Mouse (Mus musculus): Measurements from ENCODE around the gene Ucp2.

Gene Ucp2

DNA sequence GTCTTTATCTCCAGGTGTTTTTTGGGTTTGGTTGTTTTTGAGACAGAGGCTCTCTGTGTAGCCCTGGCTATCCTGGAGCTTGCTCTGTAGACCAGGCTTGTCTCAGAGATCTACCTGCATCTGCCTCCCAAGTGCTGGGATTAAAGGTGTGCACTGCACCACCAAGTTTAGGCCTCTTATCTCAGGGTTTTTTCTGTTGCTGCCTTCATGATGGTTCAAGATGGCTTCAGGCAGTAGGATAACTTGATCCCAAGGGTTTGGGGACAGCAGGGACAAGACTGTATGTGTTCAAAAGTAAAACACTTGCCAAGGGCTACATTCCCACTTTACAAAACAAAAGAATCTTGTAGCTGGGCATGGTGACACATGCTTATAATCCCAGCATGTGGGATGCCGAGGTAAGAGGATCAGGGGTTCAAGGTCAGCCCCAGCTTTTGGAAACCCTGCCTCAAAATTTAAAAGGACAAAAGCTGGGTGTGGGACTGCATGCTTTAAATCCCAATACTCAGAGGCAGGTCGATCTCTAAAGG is 8.8 kb downstream of the Ucp2 start:
- in situ Hi-C loops (cut with MboI; ENCODE audit: low sequenced_read_pairs), result no loop called here

DNA sequence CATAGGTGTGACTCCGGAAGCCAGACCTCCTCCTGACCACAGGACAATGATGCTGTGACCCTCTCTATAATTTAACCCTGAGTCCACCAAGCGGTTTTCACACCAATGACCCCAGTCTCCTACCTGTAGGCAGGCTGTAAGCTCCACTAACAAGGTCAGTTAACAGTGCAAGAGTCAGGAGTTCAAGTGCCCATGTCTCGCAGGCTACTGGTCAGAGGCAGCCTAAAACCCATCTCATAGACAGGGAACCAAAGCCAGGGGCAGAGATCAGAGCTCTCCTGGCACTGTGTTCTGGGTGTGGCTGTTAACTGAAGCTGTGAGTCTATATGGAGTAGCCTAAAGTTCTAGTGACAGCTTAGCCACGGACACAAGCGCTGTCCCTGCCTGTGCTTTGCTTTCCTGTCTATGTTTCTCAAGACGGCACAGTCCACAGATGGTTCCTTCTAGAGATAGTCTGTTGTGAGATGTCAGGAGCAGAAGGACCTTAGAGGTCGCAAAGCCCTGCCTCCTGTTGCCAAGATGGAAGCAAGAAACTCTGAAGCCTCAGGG is 9.3 kb downstream of the Ucp2 start:
- in situ Hi-C loops (cut with MboI; ENCODE audit: low sequenced_read_pairs), result no loop called here

GRCm38 (mm10) chr7:100503076-100503475 is 9.9 kb downstream of the Ucp2 start:
- in situ Hi-C loops (cut with MboI; ENCODE audit: low sequenced_read_pairs), result no loop called here

GRCm38 (mm10) chr7:100504740-100505487 is 11.8 kb downstream of the Ucp2 start:
- in situ Hi-C loops (cut with MboI; ENCODE audit: low sequenced_read_pairs), result no loop called here

GRCm38 (mm10) chr7:100506494-100506893 is 13.4 kb downstream of the Ucp2 start:
- in situ Hi-C loops (cut with MboI; ENCODE audit: low sequenced_read_pairs), result no loop called here

GRCm38 (mm10) chr7:100508670-100509069 is 15.5 kb downstream of the Ucp2 start:
- in situ Hi-C loops (cut with MboI; ENCODE audit: low sequenced_read_pairs), result no loop called here

- in situ Hi-C loops (cut with MboI; ENCODE audit: low sequenced_read_pairs), result no loop called here
Measured at GRCm38 (mm10) chr7:100511602-100512001, 18.5 kb downstream of the Ucp2 start.

DNA sequence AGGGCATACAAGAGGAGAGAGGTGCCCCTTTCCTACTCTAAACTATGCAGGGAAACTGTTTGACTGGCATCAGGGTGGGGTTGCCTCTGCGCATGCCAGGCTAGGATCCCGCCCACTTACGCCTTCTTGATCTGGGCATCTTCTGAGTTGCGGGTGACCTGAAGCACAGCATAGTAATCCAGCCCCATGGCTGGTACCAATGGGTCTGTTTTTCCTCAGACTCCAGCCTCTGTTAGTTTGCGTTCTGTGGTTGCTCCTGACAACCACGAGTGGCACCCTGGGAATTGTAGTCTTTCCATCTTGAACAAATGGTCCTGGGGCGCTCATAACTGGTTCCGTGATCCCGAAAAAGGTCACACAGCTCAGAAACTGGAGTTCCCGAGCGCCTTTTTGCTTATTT is 21.4 kb downstream of the Ucp2 start, which contains the start of gene Dnajb13:
Dnajb13 (minus strand) TSS at position 388 of the 400 bp plus-strand sequence.
- in situ Hi-C loops (cut with MboI; ENCODE audit: low sequenced_read_pairs), result no loop called here

DNA sequence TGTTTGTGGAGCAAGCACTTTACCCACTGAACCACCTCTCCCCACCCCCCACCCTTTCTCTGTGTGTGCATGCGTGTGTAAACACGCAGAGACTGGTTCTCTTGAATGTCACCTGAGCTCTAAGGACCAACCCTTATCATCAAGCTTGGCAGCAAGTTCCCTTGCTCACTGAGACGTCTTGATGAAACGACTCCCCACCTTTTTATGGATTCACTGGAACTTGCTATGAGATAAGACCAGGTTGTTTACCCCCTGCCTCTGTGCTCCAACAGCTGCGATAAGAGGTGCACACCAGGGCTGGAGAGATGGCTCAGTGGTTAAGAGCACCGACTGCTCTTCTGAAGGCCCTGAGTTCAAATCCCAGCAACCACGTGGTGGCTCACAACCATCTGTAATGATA is 27.1 kb downstream of the Ucp2 start:
- in situ Hi-C loops (cut with MboI; ENCODE audit: low sequenced_read_pairs), result no loop called here

DNA sequence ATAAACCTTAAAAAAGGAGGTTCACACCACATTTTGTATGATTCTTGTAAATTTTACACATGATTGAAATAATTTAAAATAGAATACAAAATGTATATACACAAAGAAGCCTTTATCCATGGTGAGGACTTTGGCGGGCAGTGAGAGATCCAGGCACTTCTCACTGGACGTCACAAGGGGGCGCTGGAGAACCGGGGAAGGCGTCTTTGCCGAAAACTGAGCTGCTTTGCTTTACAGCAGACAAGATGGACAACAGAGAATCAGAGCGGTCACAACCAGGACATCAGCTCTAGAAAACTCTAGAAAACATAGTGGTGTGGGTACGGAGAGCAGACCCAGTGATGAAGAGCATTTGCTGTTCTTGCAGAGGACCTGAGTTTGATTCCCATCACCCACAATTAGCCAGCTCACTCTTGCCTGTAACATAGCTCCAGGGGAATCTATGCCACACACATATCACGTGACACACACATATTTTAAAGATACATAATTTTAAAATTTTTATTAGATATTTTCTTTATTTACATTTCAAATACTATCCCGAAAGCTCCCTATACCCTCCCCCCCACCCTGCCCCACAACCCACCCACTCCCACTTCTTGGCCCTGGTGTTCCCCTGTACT is 27.6 kb downstream of the Ucp2 start:
- in situ Hi-C loops (cut with MboI; ENCODE audit: low sequenced_read_pairs), result no loop called here

DNA sequence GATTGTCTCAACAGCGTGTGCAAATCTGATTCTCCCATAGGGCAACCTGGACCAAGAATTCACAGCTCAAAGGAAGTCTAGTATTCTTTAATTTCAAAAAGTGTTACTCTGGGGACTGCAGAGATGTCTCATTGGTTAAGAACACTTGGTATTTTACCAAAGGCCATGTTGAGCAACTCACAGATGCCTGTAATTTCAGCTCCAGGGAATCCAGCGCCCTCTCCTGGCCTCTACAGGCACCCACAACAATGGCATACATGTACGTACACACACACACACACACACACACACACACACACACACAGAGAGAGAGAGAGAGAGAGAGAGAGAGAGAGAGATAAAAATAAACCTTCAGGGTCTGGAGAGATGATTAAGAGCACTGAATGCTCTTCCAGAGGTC is 29.1 kb downstream of the Ucp2 start:
- in situ Hi-C loops (cut with MboI; ENCODE audit: low sequenced_read_pairs), result no loop called here

- in situ Hi-C loops (cut with MboI; ENCODE audit: low sequenced_read_pairs), result loop anchor here (25.0 kb wide), 1 partner anchor 288 kb away; no protein-coding TSS in a partner anchor
Measured at GRCm38 (mm10) chr7:100524669-100525068, 31.5 kb downstream of the Ucp2 start.

DNA sequence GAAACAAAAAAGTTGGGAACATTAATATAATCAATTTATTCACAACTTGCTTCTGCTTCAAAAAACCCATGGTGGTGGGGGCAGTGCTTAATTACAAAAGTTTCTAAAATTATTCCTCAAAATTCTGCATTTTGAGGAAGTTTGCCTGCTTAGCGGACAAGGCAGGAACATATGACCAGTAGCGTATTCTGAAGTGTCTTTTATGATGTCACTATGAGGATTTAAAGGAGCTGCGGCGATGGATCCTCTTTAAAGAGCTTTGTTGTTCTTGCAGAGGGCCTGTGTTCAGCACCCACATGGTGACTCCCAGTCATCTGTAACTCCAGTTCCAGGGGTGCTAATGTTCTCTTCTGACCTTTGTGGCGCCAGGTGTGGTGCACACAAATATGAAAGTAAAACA is 37.6 kb downstream of the Ucp2 start:
- in situ Hi-C loops (cut with MboI; ENCODE audit: low sequenced_read_pairs), result loop anchor here (25.0 kb wide), 1 partner anchor 282 kb away; no protein-coding TSS in a partner anchor

DNA sequence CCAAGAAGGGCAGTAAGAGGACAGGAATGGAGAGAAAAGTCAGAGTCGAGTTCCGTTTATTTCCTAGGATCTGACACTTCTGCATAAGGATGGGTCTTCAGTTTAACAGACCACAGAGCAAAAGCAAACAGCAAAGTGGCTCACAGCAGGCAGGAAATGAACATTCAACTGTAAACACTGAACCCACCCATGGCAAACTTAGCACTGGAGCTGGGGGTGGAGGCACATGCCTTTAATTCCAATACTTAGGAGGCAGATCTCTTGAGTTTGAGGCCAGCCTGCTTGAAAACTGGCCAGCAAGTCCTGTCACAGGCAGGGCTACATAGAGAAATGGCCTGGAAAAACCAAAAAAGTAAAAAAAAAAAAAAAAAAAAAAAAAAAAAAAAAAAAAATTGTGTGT is 40.4 kb downstream of the Ucp2 start:
- in situ Hi-C loops (cut with MboI; ENCODE audit: low sequenced_read_pairs), result loop anchor here (25.0 kb wide), 1 partner anchor 279 kb away; no protein-coding TSS in a partner anchor

DNA sequence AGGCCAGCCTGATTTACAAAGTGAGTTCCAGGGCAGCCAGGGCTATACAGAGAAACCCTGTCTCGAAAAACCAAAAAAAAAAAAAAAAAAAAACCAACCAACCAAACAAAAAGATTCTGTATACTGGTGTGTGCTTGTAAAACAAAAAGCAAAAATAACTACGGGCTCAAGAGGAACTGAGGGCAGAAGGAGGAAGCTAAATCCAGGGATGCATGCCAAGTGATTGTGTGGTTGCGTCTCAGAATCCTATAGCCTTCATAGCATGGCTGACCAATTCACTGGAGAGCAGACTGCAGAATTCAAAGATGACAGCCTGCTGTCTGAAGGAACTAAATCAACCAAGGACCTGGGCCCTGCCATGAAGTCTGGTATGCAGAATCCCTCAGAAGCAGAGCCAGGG is 41.1 kb downstream of the Ucp2 start:
- in situ Hi-C loops (cut with MboI; ENCODE audit: low sequenced_read_pairs), result loop anchor here (25.0 kb wide), 1 partner anchor 278 kb away; no protein-coding TSS in a partner anchor

- in situ Hi-C loops (cut with MboI; ENCODE audit: low sequenced_read_pairs), result loop anchor here (25.0 kb wide), 1 partner anchor 276 kb away; no protein-coding TSS in a partner anchor
Measured at GRCm38 (mm10) chr7:100535831-100536230, 42.7 kb downstream of the Ucp2 start.

DNA sequence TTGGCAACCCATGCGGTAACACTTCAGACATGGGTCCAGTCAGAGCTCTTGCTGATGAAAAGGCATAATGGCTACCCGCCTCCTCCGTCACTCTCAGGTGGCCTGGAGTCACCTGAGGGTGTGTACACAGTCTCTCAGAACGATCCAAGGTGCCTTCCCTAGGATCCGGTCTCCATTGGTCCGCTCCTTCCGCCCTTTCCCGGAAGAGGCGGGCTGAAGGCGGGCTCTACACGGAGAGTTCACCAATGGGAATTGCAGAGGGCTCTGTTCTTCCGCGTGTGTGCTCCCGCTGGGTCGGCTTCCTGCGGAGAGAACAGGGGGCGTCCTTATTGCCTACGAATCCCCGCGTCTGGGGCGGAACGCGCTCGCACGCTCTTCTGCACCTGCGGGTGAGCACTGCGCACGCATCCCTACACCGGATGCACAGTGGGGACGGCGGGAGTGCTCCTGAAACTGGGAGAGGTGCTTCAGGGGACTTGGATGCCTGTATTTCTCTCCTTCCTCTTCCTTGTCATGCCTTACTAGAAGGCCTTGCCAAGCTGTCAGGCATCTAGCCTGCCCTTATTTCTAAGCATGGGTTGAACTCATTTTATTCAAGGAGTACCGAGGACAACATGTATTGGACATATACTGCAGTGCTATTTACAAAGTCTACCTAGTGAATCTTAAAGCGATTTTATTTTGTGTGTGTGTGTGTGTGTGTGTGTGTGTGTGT is 43.8 kb downstream of the Ucp2 start, which contains the start of gene Coa4:
Coa4 (plus strand) TSS at position 268 of the 715 bp plus-strand sequence.
- in situ Hi-C loops (cut with MboI; ENCODE audit: low sequenced_read_pairs), result loop anchor here (25.0 kb wide), 1 partner anchor 275 kb away; no protein-coding TSS in a partner anchor

DNA sequence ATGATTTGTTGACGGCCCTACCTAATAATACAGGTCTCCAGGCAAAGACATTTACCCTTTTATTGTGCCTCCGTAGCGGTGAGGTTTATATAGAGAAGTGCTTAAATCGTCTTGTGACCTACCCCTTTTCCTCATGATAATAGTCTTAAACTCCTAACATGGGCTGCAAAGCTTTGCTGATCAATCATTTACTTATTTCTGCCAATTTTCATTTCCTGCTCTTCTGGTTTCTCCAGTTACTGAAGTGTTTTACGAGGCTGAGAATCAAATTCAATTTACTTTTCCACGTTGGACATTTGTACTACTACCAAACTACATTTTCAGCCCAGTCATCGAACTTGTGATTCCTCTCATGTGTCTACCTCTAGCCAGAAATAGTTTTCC is 44.4 kb downstream of the Ucp2 start:
- in situ Hi-C loops (cut with MboI; ENCODE audit: low sequenced_read_pairs), result loop anchor here (25.0 kb wide), 1 partner anchor 275 kb away; no protein-coding TSS in a partner anchor

GRCm38 (mm10) chr7:100539516-100539915 is 46.4 kb downstream of the Ucp2 start:
- in situ Hi-C loops (cut with MboI; ENCODE audit: low sequenced_read_pairs), result loop anchor here (25.0 kb wide), 1 partner anchor 273 kb away; no protein-coding TSS in a partner anchor

- in situ Hi-C loops (cut with MboI; ENCODE audit: low sequenced_read_pairs), result loop anchor here (25.0 kb wide), 1 partner anchor 268 kb away; no protein-coding TSS in a partner anchor
Measured at GRCm38 (mm10) chr7:100544437-100544836, 51.3 kb downstream of the Ucp2 start.
